ENCODE assay signal across 17 mouse cellular contexts in genomic region chr2:70701571-70701970, GRCm38 (mm10). TPM values are rescaled to one million over a fixed set of nuclear protein-coding genes. Genes with fewer than 3 reads are reported as not detected.
A peak's percentile ranks its signal among the peaks of the same experiment; 100 is the strongest.
DNase-seq lines count a peak whose midpoint lies in the region; ATAC-seq lines count a peak whose summit lies in the region.
"Had no signal": no experiment of that assay in that cellular context is flagged by ENCODE, and none has a peak within 500 bp of the region (broad histone marks: within the 10 kb centered on the region; RNA-seq: fewer than 3 reads in every experiment).

No protein-coding gene starts in this region.

- DNase-seq in CD4-positive, CD25-positive, alpha-beta regulatory T cell, adult 2 months (ENCODE audit: low read depth, low spot score), result peak; percentile 46
- peak; percentile 21 for DNase-seq in R1 (ENCODE audit: low read depth, low spot score)
- DNase-seq in thymus, postnatal 14 days, result peak; percentile 76
- DNase-seq in cerebellum, postnatal 14 days, result no peak
- DNase-seq in retina, embryonic 14.5 days (ENCODE audit: low spot score), result no peak
- no peak for DNase-seq in heart, postnatal 4 days
- DNase-seq: cerebellum, adult 9-11 months; forebrain, postnatal 0 days; gastrocnemius, postnatal 36 days; heart, postnatal 10 days; kidney, postnatal 4 days; right cerebral cortex, adult 18-20 months had no signal

- peak; percentile 23 for ATAC-seq in megakaryocyte progenitor cell, adult 5-6 weeks (replicated peaks; ENCODE audit: poor library complexity)
- ATAC-seq: forebrain, postnatal 0 days; intestine, postnatal 0 days; midbrain, embryonic 15.5 days had no signal

RNA-seq across cellular contexts. Expression of gene Gm26558, which starts 39.7 kb away (rescaled TPM):
- total RNA-seq in megakaryocyte progenitor cell, adult 5-6 weeks (2015), result not detected in 2 replicates
- not detected in 2 replicates for total RNA-seq in megakaryocyte progenitor cell, adult 5-6 weeks (2017)
- total RNA-seq in heart, postnatal 4 days (2021), result 1 to 10 TPM in 1 of 2 experiments, under 1 TPM in 1; 0.63 to 1.1 TPM
- total RNA-seq: adrenal gland, adult 2 months; forebrain, postnatal 0 days; left cerebral cortex, postnatal 10 days had no signal

RNA-seq across cellular contexts. Expression of gene Gorasp2, which starts 40.2 kb away (rescaled TPM):
- 262 and 265 TPM in 2 replicates for total RNA-seq in megakaryocyte progenitor cell, adult 5-6 weeks (2015)
- total RNA-seq in megakaryocyte progenitor cell, adult 5-6 weeks (2017), result 77.4 and 92.2 TPM in 2 replicates
- total RNA-seq in heart, postnatal 4 days (2021), result 100 to 1,000 TPM; 106 to 111 TPM

Comparison
In these comparisons a context has a peak if more than half of its experiments do, and no peak if none do; other contexts are left out.
1. DNase-seq: peak in CD4-positive, CD25-positive, alpha-beta regulatory T cell, adult 2 months (single experiment), R1 (single experiment) and thymus, postnatal 14 days (single experiment); none in cerebellum, postnatal 14 days (0 of 2), retina, embryonic 14.5 days (single experiment) and heart, postnatal 4 days (single experiment).